Mouse (Mus musculus) spleen, adult 12 weeks (tissue): ENCODE results near the gene Klf7.

Source experiments
- DNase-seq: peaks from one replicate; pipeline ENCODE4 v3.0.0; 2022; ENCODE audit warnings: low spot score

The Klf7 gene

GRCm38 (mm10) chr1:64061488-64061887 lies 60.6 kb downstream of the Klf7 start:
- no peak for DNase-seq

- no peak for DNase-seq
Observed at GRCm38 (mm10) chr1:64060699-64061454, 61.2 kb downstream of the Klf7 start.

GRCm38 (mm10) chr1:64060116-64060515 lies 62.0 kb downstream of the Klf7 start:
- DNase-seq = no peak

- no peak for DNase-seq
Observed at GRCm38 (mm10) chr1:64056541-64056940, 65.5 kb downstream of the Klf7 start.

- no peak for DNase-seq
Observed at GRCm38 (mm10) chr1:64055978-64056377, 66.1 kb downstream of the Klf7 start.

- no peak for DNase-seq
Observed at GRCm38 (mm10) chr1:64055210-64055609, 66.9 kb downstream of the Klf7 start.

- DNase-seq = no peak
Observed at GRCm38 (mm10) chr1:64052069-64052750, 69.9 kb downstream of the Klf7 start.

GRCm38 (mm10) chr1:64048567-64048966 lies 73.5 kb downstream of the Klf7 start:
- DNase-seq = no peak

GRCm38 (mm10) chr1:64046802-64047156 lies 75.3 kb downstream of the Klf7 start:
- no peak for DNase-seq

GRCm38 (mm10) chr1:64046087-64046801 lies 75.8 kb downstream of the Klf7 start:
- DNase-seq = no peak

GRCm38 (mm10) chr1:64044577-64044976 lies 77.5 kb downstream of the Klf7 start:
- no peak for DNase-seq

- no peak for DNase-seq
Observed at GRCm38 (mm10) chr1:64040831-64041383, 81.2 kb downstream of the Klf7 start.

- DNase-seq = no peak
Observed at GRCm38 (mm10) chr1:64040061-64040686, 81.9 kb downstream of the Klf7 start.

- no peak for DNase-seq
Observed at GRCm38 (mm10) chr1:64038343-64038742, 83.7 kb downstream of the Klf7 start.

GRCm38 (mm10) chr1:64037800-64038199 lies 84.3 kb downstream of the Klf7 start:
- no peak for DNase-seq

GRCm38 (mm10) chr1:64036881-64037452 lies 85.1 kb downstream of the Klf7 start:
- DNase-seq = no peak

- no peak for DNase-seq
Observed at GRCm38 (mm10) chr1:64035804-64036203, 86.3 kb downstream of the Klf7 start.

- DNase-seq = no peak
Observed at GRCm38 (mm10) chr1:64035087-64035791, 86.8 kb downstream of the Klf7 start.

GRCm38 (mm10) chr1:64032502-64033231 lies 89.4 kb downstream of the Klf7 start:
- no peak for DNase-seq

- no peak for DNase-seq
Observed at GRCm38 (mm10) chr1:64021986-64022385, 100.1 kb downstream of the Klf7 start.
